Mouse (Mus musculus) CD4-positive naive resting alpha-beta T cell, adult 76 days (primary cell): ENCODE results near the gene Zfp451. TPM values are rescaled to one million over a fixed set of nuclear protein-coding genes. Genes with fewer than 3 reads are reported as not detected.

Experiments
- total RNA-seq: library from RNA; stranded (reverse); gene quantifications from one replicate; pipeline ENCODE4 v1.2.4, GENCODE M21; 2023

The Zfp451 gene
- total RNA-seq: 39.6 TPM

GRCm38 (mm10) chr1:33813868-33814794 is at the start of gene Zfp451:
Zfp451 (minus strand) TSS chr1:33814595.

DNA sequence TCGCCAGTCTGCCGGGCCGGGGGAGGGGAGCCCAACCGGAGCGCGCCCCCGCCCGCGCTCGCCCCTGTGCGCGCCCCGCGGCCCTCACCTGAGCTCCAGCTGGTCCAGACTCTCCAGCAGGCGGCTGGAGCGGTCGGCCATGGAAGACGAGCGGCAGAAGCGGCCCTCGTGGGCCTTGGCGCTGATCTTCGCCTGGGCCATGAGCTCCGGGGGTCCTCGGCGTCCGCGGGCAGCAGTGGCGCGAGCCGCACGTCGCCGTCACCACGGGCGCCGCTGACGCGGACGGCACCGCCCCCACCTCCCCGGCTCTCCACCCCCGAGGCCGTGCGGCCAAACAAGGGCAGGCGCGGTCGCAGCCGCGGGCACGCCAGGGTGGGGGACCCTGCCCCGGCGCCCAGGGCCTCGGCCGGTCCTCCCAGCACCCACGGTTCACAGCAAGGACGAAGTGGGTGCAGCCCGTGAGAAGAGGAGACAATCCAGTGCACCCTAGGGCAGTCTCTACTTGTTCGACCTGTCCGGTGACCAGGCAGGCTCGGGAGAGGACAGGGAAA is 56.8 kb downstream of the Zfp451 start, which contains the start of gene Bag2:
TSS of gene Bag2 (minus strand) at position 305 of the 551 bp plus-strand sequence.

GRCm38 (mm10) chr1:33719733-33720225 is 94.6 kb downstream of the Zfp451 start, which contains the start of gene Rab23:
Rab23 (plus strand) TSS chr1:33719887.

Other genes starting within 250 kb of the Zfp451 start
- 17.7 TPM for gene Prim2, start 144.8 kb downstream of the Zfp451 start, total RNA-seq
- 6.4 TPM for gene Rab23, start 94.7 kb downstream of the Zfp451 start, total RNA-seq
- 3.1 TPM for gene Bag2, start 56.8 kb downstream of the Zfp451 start, total RNA-seq
- gene Bend6, start 93.2 kb upstream of the Zfp451 start, total RNA-seq: 1.5 TPM
- 15.0 TPM for gene Dst, start 93.6 kb upstream of the Zfp451 start, total RNA-seq